Mouse (Mus musculus) left cerebral cortex, adult 8-10 months (tissue): ENCODE data around the gene Wdr20. TPM values are rescaled to one million over a fixed set of nuclear protein-coding genes. Genes with fewer than 3 reads are reported as not detected.
"Not testable (repeated sequence)": the region's sequence is repeated elsewhere in the genome, so short reads cannot be mapped to it uniquely, and the experiment has no call there.

Experiments used
- DNase-seq, 2 experiments: peaks; one replicate each; pipeline ENCODE4 v3.0.0; 2022; ENCODE audit warnings: low spot score in 2 of 2
- total RNA-seq, 4 experiments: library from RNA; stranded (reverse); gene quantifications; 2 replicates each; pipeline ENCODE4 v1.2.4; 2022

The Wdr20 gene
- 10 to 100 TPM; 44.9 to 50.4 (median 47.1) TPM for total RNA-seq

GRCm38 (mm10) chr12:110737170-110738157, at the start of gene Wdr20:
Gene Wdr20 (plus strand): TSS chr12:110737944.
- DNase-seq, result peak; percentile 94 to 96

DNA sequence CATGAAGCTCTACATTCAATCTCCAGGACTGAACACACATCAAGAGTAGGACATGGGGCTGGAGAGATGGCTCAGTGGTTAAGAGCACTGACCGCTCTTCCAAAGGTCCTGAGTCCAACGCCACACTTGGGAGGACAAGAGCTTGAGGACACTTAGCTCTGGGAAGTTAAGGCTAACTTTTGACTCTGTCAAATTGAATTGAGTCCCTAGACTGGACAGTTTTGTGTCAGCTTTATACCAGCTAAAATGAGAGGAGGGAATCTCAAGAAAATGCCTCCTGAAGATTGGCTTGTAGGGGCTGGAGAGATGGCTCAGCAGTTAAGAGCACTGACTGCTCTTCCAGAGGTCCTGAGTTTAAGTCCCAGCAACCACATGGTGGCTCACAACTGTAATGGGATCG, 48.8 kb upstream of the Wdr20 start:
- DNase-seq, result not testable (repeated sequence)

DNA sequence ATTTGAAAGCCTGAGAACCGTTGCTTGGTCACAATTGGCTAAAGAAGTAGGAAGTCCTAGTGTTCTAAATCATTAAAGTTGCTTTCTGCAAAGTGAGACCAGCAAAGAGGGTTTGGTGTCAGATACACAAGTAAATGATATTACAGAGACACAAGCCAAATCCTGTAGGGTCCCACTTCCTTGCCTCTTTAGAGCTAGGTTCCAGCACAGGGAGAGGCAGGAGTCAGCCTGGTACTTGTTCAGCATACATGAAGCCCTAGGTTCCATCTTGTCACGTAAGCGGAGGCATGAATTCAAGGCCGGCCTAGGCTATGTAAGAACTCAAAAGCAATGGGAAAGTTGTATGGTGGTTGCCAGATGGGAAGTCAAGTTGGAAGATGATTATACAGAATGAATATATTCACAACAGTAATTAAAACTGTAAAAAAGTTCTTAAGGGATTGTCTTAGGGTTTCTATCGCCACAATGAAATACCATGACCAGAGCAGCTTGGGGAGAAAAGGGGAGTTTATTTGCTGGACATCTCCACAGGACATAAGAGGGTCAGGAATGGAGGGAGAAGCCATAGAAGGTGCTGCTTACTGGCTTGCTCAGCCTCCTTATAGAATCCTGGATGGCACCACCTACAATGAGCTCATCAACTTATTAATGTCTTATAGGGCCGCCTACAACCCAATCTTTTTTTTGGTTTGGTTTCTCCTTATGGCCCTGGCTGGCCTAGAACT, 47.7 kb upstream of the Wdr20 start:
- DNase-seq, result no peak

DNA sequence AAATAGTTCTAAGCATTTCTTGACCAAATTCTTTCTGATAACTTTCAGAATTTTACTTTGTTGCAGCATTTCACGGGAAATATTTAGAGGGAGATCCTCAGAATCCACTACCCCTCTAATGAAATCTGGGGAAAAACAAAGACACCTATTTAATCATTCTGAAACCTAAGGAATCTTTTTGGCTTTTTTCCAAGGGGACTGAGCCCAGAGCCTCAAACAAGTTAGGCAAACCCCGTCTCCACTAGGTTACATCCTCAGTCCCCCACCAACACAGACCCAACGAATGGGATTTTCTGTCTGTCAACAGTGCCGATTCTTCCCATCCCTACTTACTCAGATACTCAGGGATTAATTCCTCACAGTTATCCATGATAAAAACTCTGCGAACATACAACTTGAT, 44.4 kb upstream of the Wdr20 start:
- DNase-seq, result not testable (repeated sequence)

DNA sequence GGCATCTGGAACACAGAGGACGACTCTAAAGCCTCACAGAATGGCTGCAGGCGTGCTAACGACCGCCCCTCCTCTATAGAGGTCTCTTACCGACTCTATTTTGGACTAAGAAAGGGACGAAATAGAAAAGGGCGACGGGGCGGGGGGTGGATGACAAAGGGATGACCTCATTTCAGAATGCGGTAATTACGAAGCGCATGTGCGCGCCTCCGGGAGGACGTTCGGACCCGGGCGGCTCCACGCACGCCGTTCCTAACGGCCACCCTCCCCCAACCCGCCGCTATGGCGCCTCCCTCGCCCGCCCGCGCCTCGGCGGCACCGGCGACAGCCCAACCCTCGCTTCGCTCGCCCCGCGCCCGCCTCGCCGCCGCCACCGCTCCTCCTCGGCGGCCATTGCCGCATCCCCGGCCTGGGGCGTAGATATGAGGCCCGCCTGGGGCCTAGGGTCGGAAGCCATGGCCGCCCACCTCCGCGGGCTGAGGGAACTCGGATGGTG, 42.0 kb upstream of the Wdr20 start:
- peak; percentile 40 to 68 for DNase-seq

- peak; percentile 94 to 96 for DNase-seq
These were observed 41.4 kb upstream of the Wdr20 start for GRCm38 (mm10) chr12:110696173-110696974.

- DNase-seq, result no peak
These were observed 40.8 kb upstream of the Wdr20 start for GRCm38 (mm10) chr12:110696975-110697400.

DNA sequence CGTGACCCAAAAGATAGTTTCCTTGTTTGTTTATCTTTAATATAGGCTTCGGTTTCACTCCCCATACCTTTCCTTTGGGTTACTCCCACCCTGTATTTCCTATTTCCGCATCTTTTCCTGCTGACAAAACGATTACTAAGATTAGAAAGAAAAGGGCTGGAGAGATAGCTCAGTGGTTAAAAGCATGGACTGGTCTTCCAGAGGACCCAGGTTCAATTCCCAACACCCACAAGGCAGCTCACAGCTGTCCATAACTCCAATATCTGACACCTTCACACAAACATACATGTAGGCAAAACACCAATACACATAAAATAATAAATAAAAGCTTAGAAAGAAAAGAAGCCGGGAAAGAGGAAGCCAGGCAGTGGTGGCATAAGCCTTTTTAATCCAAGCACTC, 40.3 kb upstream of the Wdr20 start:
- DNase-seq, result no peak

- no peak for DNase-seq
These were observed 39.7 kb upstream of the Wdr20 start for GRCm38 (mm10) chr12:110698080-110698479.

- no peak for DNase-seq
These were observed 39.1 kb upstream of the Wdr20 start for GRCm38 (mm10) chr12:110698523-110699170.

DNA sequence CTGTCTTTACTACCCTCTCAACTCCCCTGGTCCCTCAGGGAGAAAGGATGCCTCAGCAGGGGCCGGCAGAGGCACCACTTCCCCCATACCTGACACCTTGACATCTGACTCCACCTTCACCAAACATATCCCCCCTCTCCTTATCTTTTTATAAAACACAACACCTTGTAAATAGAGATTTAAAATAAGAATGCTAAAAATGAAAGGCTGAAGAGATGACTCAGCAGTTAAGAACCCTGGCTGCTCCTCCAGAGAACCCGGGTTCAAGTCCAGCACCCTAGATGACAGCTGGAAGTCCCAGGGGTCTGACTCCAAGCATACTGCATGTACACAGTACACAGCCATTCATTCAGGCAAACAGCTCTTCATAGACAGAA, 38.6 kb upstream of the Wdr20 start:
- DNase-seq, result no peak

DNA sequence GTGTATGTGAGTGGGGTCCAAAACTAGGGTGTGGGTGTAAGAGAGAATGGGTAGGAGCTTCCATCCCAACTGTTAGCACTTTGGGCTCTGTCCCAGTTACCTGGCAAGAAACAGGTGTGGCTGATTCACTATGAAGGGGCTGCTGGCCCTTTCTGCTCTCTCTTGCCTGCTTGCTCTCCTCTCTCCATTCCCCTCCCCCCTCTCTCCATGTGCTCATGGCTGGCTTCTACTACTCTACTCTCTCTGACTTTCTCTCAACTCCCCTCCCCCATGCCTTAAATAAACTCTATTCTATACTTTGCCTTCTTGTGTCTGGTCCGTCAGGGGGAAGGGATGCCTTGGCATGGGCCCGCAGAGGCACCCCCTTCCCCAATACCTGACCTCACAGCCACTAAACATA, 37.0 kb upstream of the Wdr20 start:
- no peak for DNase-seq

DNA sequence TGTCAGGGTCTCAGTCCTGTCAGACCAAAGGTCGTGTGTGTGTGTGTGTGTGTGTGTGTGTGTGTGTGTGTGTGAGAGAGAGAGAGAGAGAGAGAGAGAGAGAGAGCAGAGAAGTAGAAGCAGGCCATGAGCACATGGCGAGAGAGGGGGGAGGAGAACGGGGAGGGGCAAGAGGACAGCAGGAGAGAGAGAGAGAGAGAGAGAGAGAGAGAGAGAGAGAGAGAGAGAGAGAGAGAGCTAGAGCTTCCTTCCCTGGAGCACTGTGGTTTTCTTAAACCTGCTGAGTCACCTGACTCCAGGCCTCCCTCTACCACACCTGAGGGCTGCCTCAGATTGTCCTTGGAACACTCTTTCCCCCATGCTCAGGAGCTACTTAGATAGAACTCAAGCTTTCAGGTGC, 36.4 kb upstream of the Wdr20 start:
- not testable (repeated sequence) for DNase-seq

- no peak for DNase-seq
These were observed 35.2 kb upstream of the Wdr20 start, which contains the start of gene Hsp90aa1 for GRCm38 (mm10) chr12:110702556-110702955. Gene Hsp90aa1 (minus strand): TSS chr12:110702728.

DNA sequence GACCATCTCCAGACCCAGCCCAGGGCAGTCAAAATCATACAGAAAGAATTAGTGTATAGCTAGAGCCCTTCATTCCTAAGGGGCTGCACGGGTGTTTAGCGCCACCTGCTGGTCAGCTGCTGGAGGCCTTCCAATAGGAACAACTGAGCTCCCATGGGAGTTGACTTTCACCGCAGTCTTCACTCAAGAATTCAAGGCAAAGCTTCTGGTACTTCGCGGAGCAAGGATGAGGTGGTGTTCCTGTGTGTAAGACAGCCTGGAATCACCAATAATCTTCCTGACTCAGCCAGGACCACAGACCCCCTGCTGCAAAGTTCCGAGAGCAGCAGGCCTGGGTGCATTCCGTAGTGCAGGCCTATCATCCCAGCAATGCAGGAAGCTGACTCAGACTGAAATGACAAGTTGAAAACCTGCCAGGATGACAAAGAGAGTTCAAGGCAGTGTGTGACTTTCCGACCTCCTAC, 34.7 kb upstream of the Wdr20 start:
- peak; percentile 35 to 74 for DNase-seq

- DNase-seq, result no peak
These were observed 34.1 kb upstream of the Wdr20 start for GRCm38 (mm10) chr12:110703682-110704081.

DNA sequence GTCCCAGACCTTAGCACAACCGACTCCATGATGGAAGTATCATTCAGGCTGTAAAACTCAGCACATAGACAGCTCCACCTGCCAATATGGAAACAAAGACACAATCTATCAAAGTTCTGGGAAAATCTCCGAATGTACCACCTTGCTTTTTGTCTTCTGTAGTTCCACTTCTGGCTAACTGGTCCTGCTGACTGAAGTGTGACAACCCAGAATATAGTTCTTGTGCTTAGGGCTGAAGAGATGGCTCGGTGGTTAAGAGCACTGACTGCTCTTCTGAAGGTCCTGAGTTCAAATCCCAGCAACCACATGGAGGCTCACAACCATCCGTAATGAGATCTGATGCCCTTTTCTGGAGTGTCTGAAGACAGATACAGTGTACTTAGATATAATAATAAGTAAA, 32.3 kb upstream of the Wdr20 start:
- not testable (repeated sequence) for DNase-seq

DNA sequence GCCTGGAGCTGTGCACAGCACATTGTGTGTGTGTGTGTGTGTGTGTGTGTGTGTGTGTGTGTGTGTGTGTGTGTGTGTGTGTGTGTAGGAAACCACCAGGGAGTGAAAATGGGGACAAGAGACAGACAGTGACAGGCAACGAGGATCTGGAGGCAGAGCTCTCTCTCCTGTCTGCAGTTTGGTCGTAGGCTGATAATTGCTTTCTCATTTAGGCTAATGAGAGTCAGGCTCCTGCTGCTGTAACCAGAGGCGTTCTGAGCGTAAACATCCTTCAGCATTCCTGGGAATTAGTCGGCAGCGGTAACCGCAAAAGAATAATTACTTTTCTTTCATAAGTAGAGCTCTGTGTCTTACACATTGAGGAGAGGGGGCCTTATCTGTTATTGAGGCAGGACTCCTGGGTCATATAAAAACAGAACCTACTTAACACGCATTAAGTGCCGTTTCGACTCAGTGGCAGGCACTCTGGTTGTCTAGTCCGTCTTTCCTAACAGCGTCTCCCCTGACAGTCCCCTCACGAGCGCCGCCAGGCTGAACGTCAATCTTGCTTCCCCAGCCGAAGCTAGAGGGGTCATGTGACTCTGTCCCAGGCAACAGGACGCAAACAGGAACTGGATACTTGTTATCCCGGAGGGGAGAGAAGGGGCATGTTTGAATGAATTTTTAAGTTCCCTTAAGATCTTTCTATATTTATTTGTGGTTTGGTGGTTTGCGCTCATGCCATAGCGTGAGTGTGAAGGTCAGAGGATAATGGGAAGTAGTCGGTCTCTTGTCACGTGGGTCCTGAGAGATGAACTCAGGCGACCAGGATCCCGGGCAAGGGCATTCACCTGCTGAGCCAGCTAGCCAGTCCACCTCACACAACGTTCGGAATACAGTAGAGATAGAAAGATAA, 31.2 kb upstream of the Wdr20 start:
- no peak for DNase-seq

DNA sequence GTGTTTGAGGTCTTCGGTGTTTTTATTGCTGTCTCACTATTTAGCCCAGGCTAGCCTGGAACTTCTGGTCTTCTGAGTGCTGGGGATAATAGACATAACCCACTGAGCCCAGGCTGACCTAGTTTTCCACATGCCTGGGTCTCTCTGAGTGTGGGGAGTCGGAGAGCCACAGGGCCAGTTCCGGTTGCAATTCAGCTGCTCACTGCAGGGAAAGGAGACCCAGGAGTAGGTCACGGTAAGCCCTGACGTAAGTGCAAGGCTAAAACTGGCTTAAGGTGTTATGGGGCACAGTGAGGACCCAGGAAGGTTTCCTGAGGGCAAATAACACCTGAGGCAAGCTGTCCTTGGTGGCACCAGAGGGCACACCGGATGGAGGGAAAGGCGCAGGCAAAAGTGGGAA, 30.3 kb upstream of the Wdr20 start:
- no peak for DNase-seq

GRCm38 (mm10) chr12:110711270-110711669, 26.5 kb upstream of the Wdr20 start:
- no peak for DNase-seq
